Mouse (Mus musculus) ovary, adult 2 months (tissue): ENCODE data around the gene Pus7l. TPM values are rescaled to one million over a fixed set of nuclear protein-coding genes. Genes with fewer than 3 reads are reported as not detected.

Experiments used
- polyA plus RNA-seq: library from polyadenylated mRNA; depleted of rRNA; stranded (reverse); fragments of >200 nt; gene quantifications from 2 replicates; pipeline ENCODE4 v1.2.3, GENCODE M21; 2012; rRNA removed

Gene Pus7l
- 4.2 and 5.1 TPM in 2 replicates for polyA plus RNA-seq

GRCm38 (mm10) chr15:94543409-94544051, at the start of gene Pus7l, which contains the start of gene Irak4:
Pus7l (minus strand) TSS chr15:94543547.
Irak4 (plus strand) TSS chr15:94543643.

GRCm38 (mm10) chr15:94589219-94590075, 46.1 kb upstream of the Pus7l start, which contains the start of gene Twf1:
Twf1 (minus strand) TSS chr15:94589889.

Other genes with a start within 250 kb of the Pus7l start
- 0.18 and 0.41 TPM in 2 replicates for gene Adamts20, start 78.1 kb downstream of the Pus7l start, polyA plus RNA-seq
- 6.8 and 7.7 TPM in 2 replicates for gene Irak4, start 96 bp upstream of the Pus7l start, polyA plus RNA-seq
- 30.6 and 38.4 TPM in 2 replicates for gene Twf1, start 46.3 kb upstream of the Pus7l start, polyA plus RNA-seq
- 0.23 and 0.29 TPM in 2 replicates for gene Tmem117, start 85.7 kb upstream of the Pus7l start, polyA plus RNA-seq